Mouse (Mus musculus): ENCODE measurements around the gene Plxnc1.

DNA sequence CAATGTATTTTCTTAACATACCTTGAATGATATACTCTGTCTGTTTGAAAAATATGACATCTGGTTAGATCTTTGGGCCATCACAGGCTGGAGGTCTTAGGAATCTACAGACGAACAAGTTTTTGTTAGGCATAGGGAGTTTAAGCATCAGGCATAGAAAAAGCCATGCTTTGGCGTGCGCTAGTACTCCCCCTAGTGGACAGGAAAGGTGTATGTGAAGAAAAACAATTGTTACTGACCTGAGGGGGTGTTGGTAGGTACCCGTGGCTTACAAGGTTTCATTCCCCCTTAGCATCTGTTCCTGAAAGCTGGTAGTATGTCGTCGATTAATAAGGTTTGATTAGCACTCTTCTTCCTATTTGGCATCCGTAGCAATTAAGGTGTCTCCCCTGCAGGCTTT, 13.7 kb upstream of the Plxnc1 start:
- TF ChIP-seq CTCF (IDR thresholded peaks at IDR 0.05; ENCODE audit: control insufficient read depth, insufficient read depth, insufficient read length) (peak; percentile 50), USF1 (IDR thresholded peaks at IDR 0.05; ENCODE audit: low read depth) (no peak), MYOD1 (IDR thresholded peaks at IDR 0.05; ENCODE audit: control insufficient read depth, insufficient read length, low read depth) (no peak)

Measured in C2C12 (cell line).